Mouse (Mus musculus): ENCODE measurements around the gene Gm5244. TPM values are rescaled to one million over a fixed set of nuclear protein-coding genes. Genes with fewer than 3 reads are reported as not detected.

The Gm5244 gene
- not detected in 2 replicates for polyA plus RNA-seq (2015; fragmentation: Nextera tagmentation; extraction: Ambion mirVana)

- Histone ChIP-seq H3K27me3 (ENCODE audit: control insufficient read depth, insufficient read depth, low read length) (no peaks in the 10 kb centered on the region), H3K4me2 (replicated peaks; ENCODE audit: low read depth) (no peak within 1 kb of the TSS), H3K36me3 (ENCODE audit: control insufficient read depth, insufficient read depth, low read length) (no peaks in the 10 kb centered on the region), H3K27ac (replicated peaks) (no peak within 1 kb of the TSS), H3K4me3 (ENCODE audit: low read depth, low read length) (no peak within 1 kb of the TSS), H3K9ac (ENCODE audit: low read length) (no peak within 1 kb of the TSS), H3K9me3 (ENCODE audit: control insufficient read depth, low read length) (no peaks in the 10 kb centered on the region), H3K4me1 (replicated peaks; ENCODE audit: control insufficient read depth, insufficient read depth) (no peaks in the 10 kb centered on the region)
- DNase-seq (ENCODE audit: low spot score) (no peak), ATAC-seq (ENCODE audit: low FRiP score, low TSS enrichment) (no peak)
- TF ChIP-seq CTCF (IDR thresholded peaks at IDR 0.05; ENCODE audit: low read depth) (no peak), EP300 (optimal IDR thresholded peaks at IDR 0.05) (no peak)
Measured at GRCm38 (mm10) chr19:12846382-12846781, at the start of gene Gm5244. TSS of gene Gm5244 (plus strand) at chr19:12846682.

GRCm38 (mm10) chr19:12797071-12797470 lies 49.4 kb upstream of the Gm5244 start:
- TF ChIP-seq CTCF (IDR thresholded peaks at IDR 0.05; ENCODE audit: low read depth) (peak; percentile 75), EP300 (optimal IDR thresholded peaks at IDR 0.05) (no peak)
- H3K9ac ChIP-seq (ENCODE audit: low read length), result peak overlapping the region; percentile 47
- WGBS, result under 1% methylated on average over 7 of the region's 7 CpGs
- peak overlapping the region; percentile 96 for H3K4me3 ChIP-seq (ENCODE audit: low read depth, low read length)
- no peaks in the 10 kb centered on the region for H3K9me3 ChIP-seq (ENCODE audit: control insufficient read depth, low read length)
- peak overlapping the region; percentile 100 for H3K27ac ChIP-seq (replicated peaks)
- no peaks in the 10 kb centered on the region for H3K27me3 ChIP-seq (ENCODE audit: control insufficient read depth, insufficient read depth, low read length)
- DNase-seq (ENCODE audit: low spot score), result no peak
- no peaks in the 10 kb centered on the region for H3K36me3 ChIP-seq (ENCODE audit: control insufficient read depth, insufficient read depth, low read length)
- ATAC-seq (ENCODE audit: low FRiP score, low TSS enrichment), result no peak
- no peaks in the 10 kb centered on the region for H3K4me1 ChIP-seq (replicated peaks; ENCODE audit: control insufficient read depth, insufficient read depth)
- peak overlapping the region; percentile 48 for H3K4me2 ChIP-seq (replicated peaks; ENCODE audit: low read depth)

GRCm38 (mm10) chr19:12798404-12798803 lies 48.1 kb upstream of the Gm5244 start:
- Histone ChIP-seq H3K4me1 (replicated peaks; ENCODE audit: control insufficient read depth, insufficient read depth) (no peaks in the 10 kb centered on the region), H3K4me3 (ENCODE audit: low read depth, low read length) (no peak overlapping the region)
- ATAC-seq (ENCODE audit: low FRiP score, low TSS enrichment), result no peak

GRCm38 (mm10) chr19:12799081-12799480 lies 47.4 kb upstream of the Gm5244 start:
- no peak overlapping the region for H3K4me3 ChIP-seq (ENCODE audit: low read depth, low read length)
- H3K4me1 ChIP-seq (replicated peaks; ENCODE audit: control insufficient read depth, insufficient read depth), result no peaks in the 10 kb centered on the region
- no peak overlapping the region for H3K4me2 ChIP-seq (replicated peaks; ENCODE audit: low read depth)
- no peak for ATAC-seq (ENCODE audit: low FRiP score, low TSS enrichment)
- WGBS, result 88% methylated on average over 3 of the region's 3 CpGs
- no peaks in the 10 kb centered on the region for H3K36me3 ChIP-seq (ENCODE audit: control insufficient read depth, insufficient read depth, low read length)
- no peaks in the 10 kb centered on the region for H3K9me3 ChIP-seq (ENCODE audit: control insufficient read depth, low read length)
- no peak for TF ChIP-seq CTCF (IDR thresholded peaks at IDR 0.05; ENCODE audit: low read depth)
- no peak for TF ChIP-seq EP300 (optimal IDR thresholded peaks at IDR 0.05)
- no peak overlapping the region; the same call in 1 of the 2 replicates for H3K9ac ChIP-seq (ENCODE audit: low read length)
- H3K27ac ChIP-seq (replicated peaks), result no peak overlapping the region
- DNase-seq (ENCODE audit: low spot score), result no peak
- H3K27me3 ChIP-seq (ENCODE audit: control insufficient read depth, insufficient read depth, low read length), result no peaks in the 10 kb centered on the region

More at GRCm38 (mm10) chr19:12798404-12798803, 48.1 kb upstream of the Gm5244 start:
- DNase-seq (ENCODE audit: low spot score), result no peak
- Histone ChIP-seq H3K27me3 (ENCODE audit: control insufficient read depth, insufficient read depth, low read length) (no peaks in the 10 kb centered on the region), H3K27ac (replicated peaks) (no peak overlapping the region), H3K9me3 (ENCODE audit: control insufficient read depth, low read length) (no peaks in the 10 kb centered on the region), H3K4me2 (replicated peaks; ENCODE audit: low read depth) (no peak overlapping the region), H3K36me3 (ENCODE audit: control insufficient read depth, insufficient read depth, low read length) (no peaks in the 10 kb centered on the region), H3K9ac (ENCODE audit: low read length) (no peak overlapping the region)
- WGBS, result 76% methylated on average over 4 of the region's 4 CpGs
- TF ChIP-seq CTCF (IDR thresholded peaks at IDR 0.05; ENCODE audit: low read depth), result no peak
- TF ChIP-seq EP300 (optimal IDR thresholded peaks at IDR 0.05), result no peak

- H3K4me2 ChIP-seq (replicated peaks; ENCODE audit: low read depth), result no peak overlapping the region
- no peak overlapping the region for H3K27ac ChIP-seq (replicated peaks)
- no peak for TF ChIP-seq EP300 (optimal IDR thresholded peaks at IDR 0.05)
- H3K27me3 ChIP-seq (ENCODE audit: control insufficient read depth, insufficient read depth, low read length), result no peaks in the 10 kb centered on the region
- no peaks in the 10 kb centered on the region for H3K9me3 ChIP-seq (ENCODE audit: control insufficient read depth, low read length)
- no peak overlapping the region for H3K9ac ChIP-seq (ENCODE audit: low read length)
- H3K4me3 ChIP-seq (ENCODE audit: low read depth, low read length), result no peak overlapping the region
- no peaks in the 10 kb centered on the region for H3K36me3 ChIP-seq (ENCODE audit: control insufficient read depth, insufficient read depth, low read length)
- no peak for ATAC-seq (ENCODE audit: low FRiP score, low TSS enrichment)
- H3K4me1 ChIP-seq (replicated peaks; ENCODE audit: control insufficient read depth, insufficient read depth), result no peaks in the 10 kb centered on the region
- DNase-seq (ENCODE audit: low spot score), result no peak
- WGBS, result 78% methylated on average over 2 of the region's 2 CpGs
Measured at GRCm38 (mm10) chr19:12800621-12801020, 45.9 kb upstream of the Gm5244 start.

GRCm38 (mm10) chr19:12801046-12801445 lies 45.4 kb upstream of the Gm5244 start:
- WGBS, result 68% methylated on average over 3 of the region's 3 CpGs
- ATAC-seq (ENCODE audit: low FRiP score, low TSS enrichment), result no peak
- H3K27ac ChIP-seq (replicated peaks), result no peak overlapping the region

More at GRCm38 (mm10) chr19:12801046-12801445, 45.4 kb upstream of the Gm5244 start:
- Histone ChIP-seq H3K4me2 (replicated peaks; ENCODE audit: low read depth) (no peak overlapping the region), H3K4me1 (replicated peaks; ENCODE audit: control insufficient read depth, insufficient read depth) (no peaks in the 10 kb centered on the region), H3K4me3 (ENCODE audit: low read depth, low read length) (no peak overlapping the region), H3K9me3 (ENCODE audit: control insufficient read depth, low read length) (no peaks in the 10 kb centered on the region), H3K27me3 (ENCODE audit: control insufficient read depth, insufficient read depth, low read length) (no peaks in the 10 kb centered on the region), H3K36me3 (ENCODE audit: control insufficient read depth, insufficient read depth, low read length) (no peaks in the 10 kb centered on the region), H3K9ac (ENCODE audit: low read length) (no peak overlapping the region)
- DNase-seq (ENCODE audit: low spot score), result no peak
- no peak for TF ChIP-seq EP300 (optimal IDR thresholded peaks at IDR 0.05)
- TF ChIP-seq CTCF (IDR thresholded peaks at IDR 0.05; ENCODE audit: low read depth), result no peak

All from stomach, postnatal 0 days (tissue).